Mouse (Mus musculus): ENCODE data around the gene Tlx2.

- no peak for TF ChIP-seq POLR2A (IDR thresholded peaks at IDR 0.05; ENCODE audit: insufficient read depth, low read depth, low read length)
- no peak for TF ChIP-seq CTCF (IDR thresholded peaks at IDR 0.05; ENCODE audit: insufficient read depth, low read depth, low read length)
These were observed 47.5 kb upstream of the Tlx2 start for GRCm38 (mm10) chr6:83117616-83118015.
